Mouse (Mus musculus): ENCODE measurements at regions not wholly inside any gene's neighbourhood (a gene's known extent, or its start where the extent isn't known, plus 50 kb on each side); places are given as distances from the start of the nearest gene placed in this dataset.

- ATAC-seq = no peak
- in situ Hi-C loops (cut with MboI; ENCODE audit: low pct_unique_long_range_greater_than_20kb) = no loop called here
- CTCF ChIA-PET = no interaction called here
- no peaks in the 10 kb centered on the region for H3K27me3 ChIP-seq
- POLR2A ChIA-PET = no interaction called here
- TF ChIP-seq CTCF (IDR thresholded peaks at IDR 0.05) = no peak
- DNase-seq (ENCODE audit: low read depth, low spot score) = no peak
Measured at GRCm38 (mm10) chr9:56562440-56562839, 144.0 kb downstream of the Hmg20a start.

GRCm38 (mm10) chr9:56564048-56564737 is 145.8 kb downstream of the Hmg20a start:
- ATAC-seq = no peak
- no peak for TF ChIP-seq CTCF (IDR thresholded peaks at IDR 0.05)
- no peak for DNase-seq (ENCODE audit: low read depth, low spot score)
- ChIA-PET CTCF (no interaction called here), POLR2A (no interaction called here)
- in situ Hi-C loops (cut with MboI; ENCODE audit: low pct_unique_long_range_greater_than_20kb) = no loop called here
- H3K27me3 ChIP-seq = no peaks in the 10 kb centered on the region

All from Patski (cell line).